Comparison of ENCODE assay signal across 9 mouse cellular contexts in the genomic region with DNA sequence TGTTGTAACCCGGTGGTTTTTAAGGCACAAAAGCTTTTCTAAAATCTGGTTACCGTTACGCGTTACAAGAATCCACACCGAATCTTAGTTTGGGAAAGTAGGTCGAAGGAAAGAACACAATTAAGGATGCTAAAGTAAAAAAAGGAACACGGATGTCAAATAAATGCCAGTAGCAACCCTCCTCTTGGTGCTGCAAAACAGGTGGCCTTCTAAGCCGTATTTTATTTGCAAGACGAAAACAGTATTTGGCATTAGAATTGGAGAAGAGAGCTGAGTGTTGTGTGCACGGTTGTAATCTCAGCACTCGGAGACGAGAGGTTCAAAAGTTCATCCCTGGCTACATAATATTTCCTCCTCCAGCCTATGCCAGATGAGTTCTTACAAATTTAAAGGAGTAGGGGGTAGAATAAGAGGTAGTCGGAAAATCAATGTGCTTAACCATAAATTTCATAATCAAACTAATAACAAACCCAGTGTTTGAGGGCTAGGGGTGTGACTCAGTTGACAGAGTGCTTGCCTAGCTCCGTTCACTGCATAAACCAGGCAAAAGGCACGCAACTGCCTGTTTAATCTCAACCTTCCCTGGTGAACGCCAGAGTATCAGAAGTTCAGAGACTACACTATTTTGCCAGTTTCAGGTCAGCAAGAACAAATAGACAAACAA. TPM values are rescaled to one million over a fixed set of nuclear protein-coding genes. Genes with fewer than 3 reads are reported as not detected.
DNase-seq lines count a peak whose midpoint lies in the region; ATAC-seq and TF ChIP-seq lines count a peak whose summit lies in the region.
"Had no signal": no experiment of that assay in that cellular context is flagged by ENCODE, and none has a peak within 500 bp of the region (broad histone marks: within the 10 kb centered on the region; RNA-seq: fewer than 3 reads in every experiment).

No protein-coding gene starts in this region.

- peak overlapping the region; percentile 94 for H3K27ac ChIP-seq in testis, adult 2 months (ENCODE audit: control insufficient read depth, insufficient read depth, low read depth, low read length)
- H3K27ac ChIP-seq in liver, embryonic 11.5 days (ENCODE audit: low read depth, low read length): peak overlapping the region; percentile 96; the same call in 1 of the 2 replicates

- 44% methylated on average over 16 of the region's 16 CpGs for WGBS in liver, embryonic 11.5 days

- TF ChIP-seq POLR2A in testis, adult 2 months (IDR thresholded peaks at IDR 0.05; ENCODE audit: control insufficient read depth, low read depth, low read length): no peak

- H3K27me3 ChIP-seq in testis, adult 2 months (ENCODE audit: control insufficient read depth, insufficient read depth, low read length): no peaks in the 10 kb centered on the region
- no peaks in the 10 kb centered on the region for H3K27me3 ChIP-seq in liver, embryonic 11.5 days (replicated peaks; ENCODE audit: control insufficient read depth, insufficient read depth, low read length)

- ATAC-seq in liver, embryonic 11.5 days (replicated peaks; ENCODE audit: low FRiP score): no peak
- ATAC-seq in frontal cortex, adult (ENCODE audit: low TSS enrichment): no peak

- peak; percentile 22 for DNase-seq in embryo, embryonic 11 days
- DNase-seq in embryo, embryonic 9.5 days (ENCODE audit: extremely low spot score): no peak
- no peak for DNase-seq in testis, postnatal 14 days (ENCODE audit: low spot score)
- no peak for DNase-seq in liver, embryonic 11.5 days (ENCODE audit: low spot score)
- no peak for DNase-seq in frontal cortex, postnatal 25 days (ENCODE audit: low spot score in 2 of 2)
- no peak for DNase-seq in B cell, adult 2 months

- H3K4me1 ChIP-seq in testis, adult 2 months (ENCODE audit: control insufficient read depth, insufficient read depth, low read length): peaks cover 9% of the 10 kb centered on the region
- H3K4me1 ChIP-seq in liver, embryonic 11.5 days (replicated peaks; ENCODE audit: control insufficient read depth, insufficient read depth, low read length): peaks cover 23% of the 10 kb centered on the region; the same call in 1 of the 2 replicates

- H3K4me3 ChIP-seq in testis, adult 2 months (ENCODE audit: control insufficient read depth, low read depth, low read length): peak overlapping the region; percentile 96
- H3K4me3 ChIP-seq in liver, embryonic 11.5 days (ENCODE audit: low read depth, low read length): peak overlapping the region; percentile 77

- H3K9ac ChIP-seq in liver, embryonic 11.5 days (ENCODE audit: low read depth, low read length): peak overlapping the region; percentile 89

- no peak for TF ChIP-seq CTCF in testis, adult 2 months (IDR thresholded peaks at IDR 0.05; ENCODE audit: control insufficient read depth, insufficient read depth, insufficient replicate concordance, low read depth, low read length)

- H3K36me3 ChIP-seq in testis, adult 2 months (ENCODE audit: control insufficient read depth, insufficient read depth, low read length): no peaks in the 10 kb centered on the region
- no peaks in the 10 kb centered on the region for H3K36me3 ChIP-seq in liver, embryonic 11.5 days (ENCODE audit: control insufficient read depth, insufficient read depth, low read length)

- peak overlapping the region; percentile 89 for H3K4me2 ChIP-seq in liver, embryonic 11.5 days

- H3K9me3 ChIP-seq in liver, embryonic 11.5 days (ENCODE audit: control insufficient read depth, low read length): no peaks in the 10 kb centered on the region

RNA-seq across cellular contexts. Expression of gene Zfp292, which starts 0.7 kb away (rescaled TPM):
- 1.1 and 1.3 TPM in 2 replicates for polyA plus RNA-seq in testis, adult 2 months (2012; rRNA removed)
- 16.2 and 16.8 TPM in 2 replicates for polyA plus RNA-seq in liver, embryonic 11.5 days (2014; fragmentation: Nextera tagmentation; extraction: Ambion mirVana)

RNA-seq across cellular contexts. Expression of gene Cga, which starts 10.1 kb away (rescaled TPM):
- not detected in 2 replicates for polyA plus RNA-seq in testis, adult 2 months (2012; rRNA removed)
- 0.29 TPM in 1 of 2 replicates, not detected in the other for polyA plus RNA-seq in liver, embryonic 11.5 days (2014; fragmentation: Nextera tagmentation; extraction: Ambion mirVana)
- polyA plus RNA-seq: gonadal fat pad, adult 2 months had no signal
